18 mouse cellular contexts compared by ENCODE assay signal in the genomic region with DNA sequence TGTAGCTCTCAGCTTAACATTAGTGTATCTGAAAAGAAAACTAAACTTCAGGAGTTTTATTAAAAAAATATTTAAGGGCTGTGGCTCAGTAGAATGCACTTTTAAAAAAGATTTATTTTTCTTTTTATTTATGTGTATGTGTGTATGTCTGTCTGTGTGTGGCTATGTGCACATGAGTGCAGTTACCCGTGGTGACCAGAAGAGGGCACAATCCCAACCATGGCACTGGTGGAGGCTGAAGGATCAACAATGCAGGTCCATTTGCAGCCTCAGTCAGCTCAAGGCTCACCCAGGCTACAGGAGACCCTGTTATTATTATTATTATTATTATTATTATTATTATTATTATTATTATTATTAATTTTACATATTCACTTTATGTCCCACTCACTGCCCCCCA.
DNase-seq lines count a peak whose midpoint lies in the region; ATAC-seq and TF ChIP-seq lines count a peak whose summit lies in the region.
"Had no signal": no experiment of that assay in that cellular context is flagged by ENCODE, and none has a peak within 500 bp of the region (broad histone marks: within the 10 kb centered on the region; RNA-seq: fewer than 3 reads in every experiment).

No protein-coding gene starts in this region.

- H3K27me3 ChIP-seq in kidney, adult 2 months (replicated peaks; ENCODE audit: control insufficient read depth, insufficient read depth, low read length): no peaks in the 10 kb centered on the region
- no peaks in the 10 kb centered on the region for H3K27me3 ChIP-seq in lung, embryonic 14.5 days (ENCODE audit: insufficient read depth, low read length)
- H3K27me3 ChIP-seq: limb, embryonic 12.5 days; stomach, embryonic 15.5 days had no signal

- no peak for ATAC-seq in lung, embryonic 14.5 days (ENCODE audit: insufficient read depth)
- ATAC-seq: midbrain, embryonic 16.5 days had no signal

- no peak overlapping the region for H3K4me2 ChIP-seq in lung, embryonic 14.5 days
- H3K4me2 ChIP-seq: heart, embryonic 13.5 days; limb, embryonic 12.5 days; stomach, embryonic 15.5 days had no signal

- H3K9ac ChIP-seq in lung, embryonic 14.5 days: no peak overlapping the region
- H3K9ac ChIP-seq: heart, embryonic 13.5 days; limb, embryonic 12.5 days; stomach, embryonic 15.5 days had no signal

- H3K9me3 ChIP-seq in lung, embryonic 14.5 days (ENCODE audit: low read depth, low read length): no peaks in the 10 kb centered on the region; the same call in 1 of the 2 replicates
- H3K9me3 ChIP-seq: heart, embryonic 13.5 days; stomach, embryonic 15.5 days had no signal

- peak; percentile 20; the same call in 1 of the 2 replicates for TF ChIP-seq CTCF in kidney, adult 2 months (conservative IDR thresholded peaks at IDR 0.05; ENCODE audit: insufficient read depth, insufficient read length, low read depth, low read length)
- TF ChIP-seq CTCF in lung, embryonic 14.5 days (IDR thresholded peaks at IDR 0.05; ENCODE audit: low read depth): peak; percentile 37

- TF ChIP-seq POLR2A in kidney, adult 2 months (IDR thresholded peaks at IDR 0.05; ENCODE audit: low read depth, low read length): no peak

- DNase-seq in kidney, adult 2 months: no peak
- no peak for DNase-seq in kidney, adult 18-20 months
- no peak for DNase-seq in lung, embryonic 14.5 days
- DNase-seq in lung, postnatal 14 days: no peak
- peak; percentile 36 for DNase-seq in R1 (ENCODE audit: low read depth, low spot score)
- peak; percentile 12 for DNase-seq in naive thymus-derived CD4-positive, alpha-beta T cell, adult 2 months (ENCODE audit: low read depth)
- DNase-seq in thymus, adult 18-20 months: no peak
- DNase-seq: adrenal gland, postnatal 36 days; cerebellum, adult 9-11 months; gastrocnemius, postnatal 25 days; heart, postnatal 36 days; spleen, adult 18-20 months; thymus, postnatal 25 days had no signal

- H3K4me1 ChIP-seq in kidney, adult 2 months (ENCODE audit: control insufficient read depth, insufficient read depth, low read length): peaks cover 6% of the 10 kb centered on the region
- no peaks in the 10 kb centered on the region for H3K4me1 ChIP-seq in lung, embryonic 14.5 days (ENCODE audit: insufficient read depth)
- H3K4me1 ChIP-seq: limb, embryonic 12.5 days; megakaryocyte, embryonic 14.5 days; stomach, embryonic 15.5 days had no signal

- WGBS in kidney, adult 2 months: 100% methylated on average over 1 of the region's 1 CpGs
- WGBS in lung, embryonic 14.5 days: 91% methylated on average over 1 of the region's 1 CpGs

- H3K36me3 ChIP-seq in kidney, adult 2 months (ENCODE audit: control insufficient read depth, insufficient read depth, low read length): no peaks in the 10 kb centered on the region
- no peaks in the 10 kb centered on the region for H3K36me3 ChIP-seq in lung, embryonic 14.5 days (ENCODE audit: insufficient read depth)
- H3K36me3 ChIP-seq: heart, embryonic 13.5 days; limb, embryonic 12.5 days; stomach, embryonic 15.5 days had no signal

- H3K4me3 ChIP-seq in kidney, adult 2 months (ENCODE audit: insufficient read depth, low read depth, low read length): no peak overlapping the region
- H3K4me3 ChIP-seq in lung, embryonic 14.5 days (ENCODE audit: low read depth, low read length): no peak overlapping the region
- H3K4me3 ChIP-seq: heart, embryonic 13.5 days; limb, embryonic 12.5 days; megakaryocyte, embryonic 14.5 days; stomach, embryonic 15.5 days had no signal

- no peak overlapping the region for H3K27ac ChIP-seq in kidney, adult 2 months (ENCODE audit: insufficient read depth, low read depth, low read length)
- no peak overlapping the region for H3K27ac ChIP-seq in lung, embryonic 14.5 days (ENCODE audit: low read depth)
- H3K27ac ChIP-seq: heart, embryonic 13.5 days; limb, embryonic 12.5 days; stomach, embryonic 15.5 days had no signal

Comparison
In these comparisons a context has a peak if more than half of its experiments do, and no peak if none do; other contexts are left out.
1. DNase-seq: peak in R1 (single experiment) and naive thymus-derived CD4-positive, alpha-beta T cell, adult 2 months (single experiment); none in kidney, adult 2 months (single experiment), kidney, adult 18-20 months (single experiment), lung, embryonic 14.5 days (single experiment), lung, postnatal 14 days (single experiment) and thymus, adult 18-20 months (0 of 2).